Mouse (Mus musculus) left cerebral cortex, adult 18-20 months (tissue): Measurements from ENCODE around the gene Mslnl. TPM values are rescaled to one million over a fixed set of nuclear protein-coding genes. Genes with fewer than 3 reads are reported as not detected.
"Not testable (repeated sequence)": the region's sequence is repeated elsewhere in the genome, so short reads cannot be mapped to it uniquely, and the experiment has no call there.

ENCODE experiments used
- DNase-seq, 2 experiments: peaks; one replicate each; pipeline ENCODE4 v3.0.0; 2021 to 2022; ENCODE audit warnings: low spot score in 2 of 2, mixed read lengths in 1 of 2
- total RNA-seq, 2 experiments: library from RNA; stranded (reverse); gene quantifications; 2 replicates each; pipeline ENCODE4 v1.2.3; 2021

Mslnl gene
- total RNA-seq, 2 experiments from 2014 or later = 0.44 to 0.75 TPM

DNA sequence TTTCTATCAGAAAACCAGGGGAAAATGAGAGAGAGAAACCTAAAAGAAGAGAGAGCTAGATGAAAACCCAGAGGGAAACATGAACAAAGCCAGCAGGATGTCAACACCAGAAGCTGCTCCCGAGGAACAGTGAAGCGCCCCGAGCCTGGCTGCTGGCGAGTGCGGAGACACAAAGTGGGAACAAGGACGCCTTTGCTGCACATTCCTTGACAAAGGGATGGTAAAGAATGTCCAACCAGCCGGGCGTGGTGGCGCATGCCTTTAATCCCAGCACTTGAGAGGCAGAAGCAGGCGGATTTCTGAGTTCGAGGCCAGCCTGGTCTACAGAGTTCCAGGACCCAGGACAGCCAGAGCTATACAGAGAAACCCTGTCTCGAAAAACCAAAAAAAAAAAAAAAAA, 5.6 kb downstream of the Mslnl start:
- not testable (repeated sequence) for DNase-seq

DNA sequence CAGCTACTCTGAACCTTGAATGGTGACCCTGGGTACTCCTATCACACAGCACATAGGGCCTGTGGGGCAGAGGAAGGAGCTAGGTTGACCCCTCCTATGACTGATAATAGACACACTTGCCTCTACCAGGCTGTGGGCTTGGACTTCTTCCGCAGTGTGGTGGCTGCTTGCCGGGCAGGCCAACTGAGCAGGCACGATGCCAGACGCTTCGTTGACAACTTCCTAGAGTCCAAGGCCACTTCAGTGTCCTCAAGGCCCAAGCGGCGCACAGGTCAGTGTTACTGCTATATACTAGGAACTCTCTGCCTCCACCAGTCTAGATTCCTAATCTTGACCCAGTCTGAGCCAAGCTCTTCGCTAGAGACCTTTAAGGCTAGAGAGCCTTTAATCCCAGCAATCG, 8.0 kb downstream of the Mslnl start:
- DNase-seq = no peak

DNA sequence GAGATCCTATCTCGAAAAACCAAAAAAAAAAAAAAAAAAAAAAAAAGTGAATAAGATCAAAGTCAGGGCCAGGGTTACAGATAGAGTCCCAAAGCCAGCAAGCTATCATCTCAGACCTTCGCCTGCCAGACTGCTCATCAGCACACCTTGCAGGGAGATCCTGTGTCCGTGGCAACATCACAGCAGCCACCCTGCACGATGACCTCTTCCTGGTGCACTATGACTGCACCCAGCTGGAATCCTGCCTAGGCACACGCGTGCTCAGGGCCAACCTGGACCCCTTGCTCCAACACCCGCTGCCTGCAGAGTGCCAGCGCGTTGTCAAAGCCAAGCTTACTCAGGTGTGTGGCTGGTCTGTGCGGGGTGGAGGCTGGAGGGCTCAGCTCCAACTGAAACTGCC, 8.5 kb downstream of the Mslnl start:
- no peak for DNase-seq

DNA sequence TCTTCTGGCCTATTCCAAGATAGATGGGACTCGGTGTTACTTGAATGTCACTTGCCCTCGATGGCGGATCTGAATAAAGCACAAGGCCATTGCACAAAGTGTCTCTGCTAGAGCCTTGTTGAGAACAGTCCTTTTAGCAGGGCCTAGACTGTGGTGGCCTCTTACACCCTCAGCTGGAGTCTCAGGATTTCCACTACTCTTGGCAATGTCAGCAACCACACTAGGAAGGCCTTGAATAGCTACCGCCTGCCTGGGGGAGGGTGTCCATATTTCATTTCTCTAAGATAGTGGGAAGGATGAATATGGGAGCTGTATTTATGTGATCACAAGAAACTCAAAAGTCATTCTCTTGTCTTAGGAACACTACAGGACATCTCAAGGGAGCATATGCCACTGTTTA, 12.4 kb downstream of the Mslnl start:
- DNase-seq = no peak

DNA sequence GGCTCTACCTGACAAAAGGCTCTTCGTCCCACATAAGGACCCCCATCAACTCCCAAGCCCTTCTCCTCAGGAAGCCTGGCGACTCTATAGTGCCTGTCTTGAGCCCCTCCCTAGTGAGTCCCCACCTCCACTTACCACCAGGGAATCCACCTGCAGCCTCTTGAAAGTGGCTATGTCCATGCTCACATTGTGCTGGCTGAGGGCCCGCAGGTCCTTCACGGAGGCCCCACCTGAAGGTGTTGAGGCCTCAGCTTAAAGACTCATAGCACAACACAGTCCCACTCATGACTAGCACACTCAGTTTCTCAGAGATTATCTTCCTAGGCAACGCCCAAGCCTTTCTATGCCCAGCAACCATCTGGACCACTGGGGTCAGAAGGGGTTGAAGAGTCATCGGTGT, 13.5 kb downstream of the Mslnl start:
- no peak for DNase-seq

DNA sequence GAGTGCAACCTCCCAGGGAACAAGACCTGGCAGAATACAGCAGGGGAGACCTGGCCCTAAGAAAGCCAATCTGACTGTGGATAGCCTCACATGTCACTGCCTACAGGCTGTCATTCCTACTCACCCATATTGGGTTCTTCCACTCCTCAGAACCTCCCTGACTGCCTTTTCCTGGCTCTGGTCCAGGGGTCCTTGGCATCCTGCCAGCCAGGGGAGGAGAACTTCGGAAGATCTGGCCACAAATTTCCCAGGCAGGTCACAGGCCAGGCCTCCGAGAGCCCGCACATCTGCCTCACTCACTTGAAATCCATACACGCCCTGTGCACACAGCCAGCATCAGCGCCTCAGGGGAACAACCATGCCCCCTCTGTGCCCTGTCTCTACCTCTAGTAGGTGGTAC, 15.6 kb downstream of the Mslnl start:
- DNase-seq = no peak

DNA sequence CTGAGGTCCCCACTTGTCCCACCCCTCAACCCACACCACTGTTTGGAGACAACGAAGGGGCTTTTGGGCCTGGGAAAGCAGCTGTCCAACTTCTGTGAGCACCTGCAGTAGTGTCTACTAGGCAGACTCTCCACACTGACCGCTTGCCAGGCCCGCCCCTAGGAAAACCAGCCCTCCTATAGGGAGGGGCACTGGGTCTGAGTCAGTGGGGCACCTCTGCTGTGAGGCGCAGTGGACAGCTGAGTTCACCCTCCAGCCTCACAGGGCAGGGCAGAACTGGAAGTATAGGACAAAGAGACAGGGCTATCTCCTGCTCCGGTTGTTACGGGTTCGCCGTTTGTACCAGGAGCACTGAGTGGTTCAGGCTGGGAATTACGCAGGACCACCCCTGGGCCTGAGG, 18.4 kb downstream of the Mslnl start, which contains the start of gene Msln:
Msln (minus strand) TSS at position 138 of the 400 bp plus-strand sequence.
- DNase-seq = no peak

DNA sequence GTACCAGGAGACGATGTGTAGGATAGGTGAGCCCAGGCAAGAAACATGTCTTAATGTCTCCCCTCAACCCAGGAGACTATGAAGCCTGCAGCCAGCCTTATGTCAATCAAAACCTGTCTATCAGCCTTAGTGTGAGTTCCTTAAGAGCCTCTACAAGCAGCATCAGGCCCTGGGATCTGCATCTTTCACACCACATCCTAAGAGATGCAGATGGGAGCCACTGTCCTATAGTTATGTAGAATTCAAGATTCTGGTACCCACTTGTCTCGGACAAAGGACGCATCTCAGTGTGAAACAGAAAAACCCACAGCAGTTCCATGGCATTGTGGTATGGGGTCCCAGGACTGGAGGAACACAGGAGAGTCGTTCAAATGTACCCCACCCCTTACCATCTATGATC, 19.2 kb downstream of the Mslnl start:
- DNase-seq = no peak

DNA sequence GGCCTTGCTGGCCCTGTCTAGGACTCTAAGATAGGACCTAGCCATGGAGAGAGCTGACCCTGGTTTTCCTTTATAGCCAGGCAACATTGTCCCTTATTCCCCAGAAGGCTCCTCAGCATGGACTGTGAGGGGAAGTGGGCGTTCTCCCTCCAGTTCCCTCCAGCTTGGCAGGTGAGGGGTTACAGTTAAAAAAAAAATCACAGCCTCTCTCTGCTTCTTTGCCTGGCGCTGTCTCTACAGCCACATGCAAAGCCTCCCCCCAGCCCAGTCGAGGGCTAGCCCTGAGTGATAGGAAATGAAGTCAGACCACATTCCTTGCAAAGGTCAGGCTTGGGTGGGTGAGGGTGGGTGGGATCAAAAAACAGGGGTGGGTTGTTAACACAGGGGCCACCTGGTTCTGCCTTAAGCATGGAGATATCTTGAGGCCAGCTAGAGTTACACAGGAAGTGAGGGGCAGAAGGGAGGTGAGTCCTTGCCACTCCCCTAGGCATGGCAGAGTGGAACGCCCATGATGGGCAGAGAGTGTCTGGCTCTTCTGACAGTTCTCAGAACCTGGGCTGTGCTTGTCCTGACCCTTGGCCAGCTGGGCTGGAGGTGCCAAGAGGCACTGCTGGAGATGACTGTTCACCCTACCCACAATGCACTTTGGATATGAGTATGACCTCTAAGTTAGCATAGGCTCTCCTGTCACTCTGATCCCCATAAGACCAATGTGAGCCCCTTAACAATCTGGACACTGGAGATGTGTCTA, 20.0 kb downstream of the Mslnl start:
- DNase-seq = no peak

DNA sequence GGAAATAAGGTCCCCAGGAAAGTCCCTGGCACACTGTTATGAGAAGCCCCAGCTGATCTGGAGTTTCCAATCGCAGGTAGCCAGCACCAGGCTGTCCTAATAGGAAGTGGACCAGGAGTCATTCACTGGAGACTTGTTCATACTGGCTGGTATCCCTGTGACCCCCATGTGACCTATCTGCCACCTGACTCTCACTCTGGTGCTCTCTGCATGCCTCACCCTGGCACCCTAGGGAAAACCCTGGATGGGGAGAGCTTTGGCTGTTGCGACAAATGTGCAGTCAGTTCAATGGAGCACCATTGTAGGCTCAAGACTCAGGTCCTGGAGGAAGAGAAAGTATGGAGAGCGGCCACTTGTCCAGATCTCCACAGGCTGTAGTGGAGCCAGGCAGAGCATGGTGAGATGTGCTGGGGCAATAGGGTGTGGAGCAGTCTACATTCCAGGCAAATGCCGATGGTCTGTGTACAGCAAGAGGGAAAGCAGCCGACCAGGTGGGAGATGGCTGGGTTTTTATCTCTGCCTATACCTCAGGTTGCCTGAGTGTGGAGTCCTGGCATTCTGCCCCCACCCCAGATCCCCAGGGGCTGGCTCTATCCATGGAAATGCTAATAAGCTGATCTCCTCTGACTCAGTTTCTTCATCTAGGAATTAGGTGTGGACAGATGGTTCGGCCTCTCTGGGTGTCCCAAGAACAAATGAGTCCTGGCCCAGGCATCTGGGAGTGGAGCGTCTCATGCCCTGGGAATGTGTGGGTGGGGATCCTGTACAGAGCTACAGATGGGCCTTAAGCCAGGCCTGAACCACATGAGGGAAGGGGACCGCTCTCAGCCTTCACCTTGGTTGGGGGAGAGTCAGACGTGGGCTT, 20.8 kb downstream of the Mslnl start:
- no peak for DNase-seq

DNA sequence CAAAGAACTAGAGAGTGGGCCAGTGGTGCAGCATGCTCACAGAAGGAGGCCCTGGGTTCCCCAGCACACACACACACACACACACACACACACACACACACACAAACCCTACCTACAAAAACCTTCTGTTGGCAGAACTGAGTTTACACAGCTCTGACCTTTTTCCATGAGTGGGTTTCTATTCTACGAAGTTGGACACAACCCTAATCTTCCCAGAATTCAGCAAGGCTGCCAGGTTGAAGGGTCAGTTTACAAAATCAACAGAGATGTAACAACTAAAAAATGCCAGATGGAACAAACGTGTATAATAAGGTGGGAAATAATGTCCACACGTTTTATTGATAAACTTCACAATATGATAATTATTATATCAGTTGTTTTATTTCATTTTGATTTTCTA, 21.8 kb downstream of the Mslnl start:
- DNase-seq = no peak

DNA sequence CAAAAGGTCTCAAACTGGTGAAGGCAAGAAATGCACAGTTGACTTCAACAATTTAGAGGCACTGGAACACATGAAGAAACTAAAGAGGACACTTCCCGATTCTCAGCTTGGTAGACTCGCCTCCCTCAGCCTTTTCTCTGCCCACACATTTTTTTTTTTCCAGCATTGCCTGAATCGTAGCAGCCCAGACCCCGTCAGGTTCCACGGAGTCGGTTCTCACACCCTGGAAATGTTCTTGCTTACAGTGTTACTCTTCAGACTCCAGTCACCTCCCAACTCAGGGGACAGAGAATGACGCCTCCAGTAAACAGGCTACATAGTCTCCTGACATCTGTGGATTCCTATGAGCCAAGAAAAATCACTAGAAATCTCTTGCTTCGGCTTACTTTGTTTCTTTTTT, 24.3 kb downstream of the Mslnl start:
- peak in 1 of 2 experiments; percentile 50 for DNase-seq

DNA sequence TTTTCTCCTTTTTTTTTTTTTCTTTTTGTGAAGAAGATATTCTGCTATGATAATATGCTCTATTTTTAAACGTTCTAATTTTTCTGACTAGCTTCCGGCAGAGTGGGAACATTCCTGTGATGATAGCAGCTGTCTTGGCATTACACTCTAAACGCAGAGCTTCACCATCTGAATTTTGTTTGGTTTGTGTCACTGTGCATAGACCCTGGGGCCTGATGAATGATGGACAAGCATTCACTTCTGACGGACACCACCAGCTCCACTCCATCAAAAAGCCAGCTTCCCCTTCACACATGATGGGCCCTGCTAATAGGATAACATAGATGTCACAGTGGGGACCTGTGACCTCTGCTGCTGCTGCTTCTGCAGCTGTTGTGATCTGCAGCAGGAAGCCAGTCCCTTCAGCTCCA, 25.7 kb downstream of the Mslnl start:
- DNase-seq = no peak

DNA sequence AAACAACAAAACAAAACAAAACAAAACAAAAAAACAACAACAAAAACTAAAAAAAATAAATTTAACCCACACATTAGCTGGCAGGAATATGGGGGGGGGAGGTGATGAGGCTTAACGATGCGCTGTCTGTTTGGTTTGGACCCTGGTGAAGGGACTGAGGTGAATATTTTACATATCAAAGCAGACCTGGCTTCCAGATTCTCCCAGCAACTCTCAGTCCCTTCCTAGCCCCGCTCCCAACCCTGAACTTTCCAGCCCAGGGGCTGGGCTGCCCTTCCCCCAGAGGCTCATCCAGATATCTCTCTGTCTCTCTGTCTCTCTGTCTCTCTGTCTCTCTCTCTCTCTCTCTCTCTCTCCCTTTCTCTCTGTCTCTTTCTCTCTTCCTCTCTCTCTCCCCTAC, 26.7 kb downstream of the Mslnl start:
- DNase-seq = no peak

DNA sequence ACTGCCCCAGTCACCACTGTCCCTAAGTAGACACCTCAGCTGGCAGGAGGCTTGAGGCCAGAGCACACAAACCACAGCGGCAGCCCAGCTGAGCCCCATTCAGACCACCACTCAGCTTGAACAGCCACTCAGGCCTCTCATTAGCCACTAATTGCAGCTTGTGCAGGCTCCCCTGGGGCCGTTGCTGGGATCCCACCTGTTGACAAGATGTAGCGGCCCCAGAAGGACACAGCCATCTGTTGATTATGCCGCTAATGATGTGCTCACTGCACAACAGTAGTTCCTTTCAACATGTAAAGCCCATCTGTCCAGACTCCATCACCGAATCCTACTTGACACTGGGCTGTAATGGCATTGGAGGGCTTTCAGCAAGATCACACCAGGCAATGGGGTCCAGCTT, 30.0 kb downstream of the Mslnl start:
- no peak for DNase-seq

DNA sequence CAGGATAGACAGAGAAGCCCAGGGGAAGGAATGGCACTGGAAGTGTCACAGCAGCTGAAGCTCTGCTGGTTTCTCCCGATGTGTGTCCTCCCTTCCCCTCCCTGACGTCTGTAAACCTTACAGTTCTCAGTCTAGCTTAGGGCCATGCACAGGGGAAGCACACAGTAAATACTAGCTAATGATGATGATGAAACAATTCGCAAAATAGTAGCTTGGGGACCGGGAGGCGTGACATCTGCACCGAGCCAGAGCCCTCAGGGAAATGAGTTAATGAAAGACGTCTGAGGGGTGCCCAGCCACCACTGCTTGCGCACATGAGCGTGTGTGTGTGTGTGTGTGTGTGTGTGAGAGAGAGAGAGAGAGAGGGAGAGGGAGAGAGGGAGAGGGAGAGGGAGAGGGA, 33.5 kb downstream of the Mslnl start:
- DNase-seq = no peak

DNA sequence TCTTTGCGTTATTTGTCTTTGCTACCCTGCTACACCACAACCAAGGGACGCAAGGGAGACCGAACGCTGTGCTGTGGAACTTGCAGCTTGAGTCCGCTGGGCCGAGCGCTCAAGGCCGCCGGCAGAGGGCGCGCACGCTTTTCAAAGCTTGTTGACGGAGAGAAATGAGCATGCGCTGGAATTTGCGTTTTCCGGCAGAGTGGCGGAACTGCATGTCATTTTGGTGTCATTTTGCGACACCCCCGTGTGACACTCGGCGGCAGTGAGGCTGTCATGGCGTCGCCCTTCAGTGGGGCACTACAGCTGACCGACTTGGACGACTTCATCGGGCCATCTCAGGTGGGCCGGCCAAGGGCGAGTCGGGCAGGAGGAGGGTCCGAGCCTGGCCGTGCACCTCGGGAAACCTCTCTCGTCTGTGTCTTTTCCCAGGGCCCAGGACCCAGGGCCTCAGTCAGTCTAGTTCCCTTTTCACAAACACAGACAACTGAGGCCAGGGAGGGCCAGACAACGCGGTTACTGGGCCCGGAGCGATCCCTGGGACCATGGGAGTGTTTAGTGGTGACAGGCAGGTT, 37.8 kb downstream of the Mslnl start, which contains the start of gene Narfl:
Narfl (plus strand) TSS at position 228 of the 572 bp plus-strand sequence.
- peak; percentile 99 for DNase-seq

DNA sequence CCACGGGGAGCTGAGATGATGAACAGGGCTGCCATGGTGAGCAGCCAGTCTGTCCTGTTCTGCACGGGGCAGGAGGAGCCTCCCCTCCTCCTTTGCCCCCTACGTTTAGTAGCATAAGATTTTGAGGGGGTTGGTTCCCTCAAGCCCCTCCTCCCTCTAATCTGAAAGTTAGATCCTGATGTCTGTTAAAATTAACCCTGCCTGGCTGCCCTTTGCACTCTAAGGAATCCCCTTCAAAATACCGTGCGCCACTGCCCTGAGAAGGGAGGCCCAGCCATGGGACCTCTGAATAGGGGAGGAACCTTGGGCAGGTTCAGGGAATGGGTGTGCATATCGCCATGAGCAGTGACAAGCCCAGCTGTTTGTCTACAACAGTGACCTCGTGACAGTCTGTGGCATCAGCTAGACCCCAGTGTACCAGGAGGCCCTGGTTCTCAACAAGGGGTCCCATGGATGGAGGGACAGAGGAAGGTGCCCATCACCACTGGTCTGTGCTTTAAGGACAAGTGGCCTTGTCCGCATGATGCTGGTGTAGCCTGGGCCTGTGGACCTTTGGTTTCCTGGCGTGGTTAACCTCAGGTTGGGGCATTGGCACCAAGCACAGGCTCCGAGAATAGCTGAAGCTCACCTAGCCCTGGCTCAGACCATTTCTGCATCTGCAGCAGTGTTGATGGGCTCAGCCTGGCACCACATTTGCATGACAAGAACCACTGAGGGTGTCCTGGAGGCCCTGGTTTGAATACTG, 39.6 kb downstream of the Mslnl start:
- no peak for DNase-seq

DNA sequence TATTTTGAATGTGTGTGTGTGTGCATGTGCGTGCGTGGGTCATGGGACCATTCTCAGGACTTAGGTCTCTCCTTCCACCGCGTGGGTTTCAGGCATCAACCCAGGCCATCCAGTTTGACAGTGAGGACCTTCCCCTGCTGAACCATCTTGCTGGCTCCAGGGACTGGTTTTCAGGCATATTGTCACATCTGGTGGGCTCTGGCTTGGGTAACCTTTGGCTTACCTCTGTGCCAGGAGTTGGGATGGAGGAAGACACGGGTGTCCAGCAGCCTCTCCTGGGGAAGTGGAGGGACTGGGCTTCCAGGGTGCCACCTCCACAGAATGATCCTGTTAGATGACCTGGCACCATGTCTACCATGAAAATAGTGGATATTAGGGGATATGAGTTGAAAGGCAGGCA, 42.1 kb downstream of the Mslnl start:
- no peak for DNase-seq

DNA sequence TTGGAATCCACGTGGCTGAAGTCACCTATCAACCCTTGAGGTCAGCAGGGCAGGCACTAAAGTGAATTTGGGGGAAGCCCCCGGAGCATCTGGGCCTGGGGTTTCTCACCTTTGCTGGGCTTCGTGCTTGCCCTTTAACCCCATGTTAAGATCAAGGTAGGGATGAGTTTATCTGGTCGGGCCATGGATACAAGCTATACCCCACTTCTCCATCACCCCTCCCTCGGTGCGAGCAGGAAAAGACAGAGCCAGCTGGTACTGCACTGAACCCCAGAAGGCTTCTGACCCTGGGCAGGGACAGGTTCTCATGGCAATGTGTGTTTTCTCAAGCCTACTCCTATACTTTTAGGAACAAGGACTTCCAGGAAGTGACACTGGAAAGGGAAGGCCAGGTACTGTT, 45.5 kb downstream of the Mslnl start:
- no peak for DNase-seq

DNA sequence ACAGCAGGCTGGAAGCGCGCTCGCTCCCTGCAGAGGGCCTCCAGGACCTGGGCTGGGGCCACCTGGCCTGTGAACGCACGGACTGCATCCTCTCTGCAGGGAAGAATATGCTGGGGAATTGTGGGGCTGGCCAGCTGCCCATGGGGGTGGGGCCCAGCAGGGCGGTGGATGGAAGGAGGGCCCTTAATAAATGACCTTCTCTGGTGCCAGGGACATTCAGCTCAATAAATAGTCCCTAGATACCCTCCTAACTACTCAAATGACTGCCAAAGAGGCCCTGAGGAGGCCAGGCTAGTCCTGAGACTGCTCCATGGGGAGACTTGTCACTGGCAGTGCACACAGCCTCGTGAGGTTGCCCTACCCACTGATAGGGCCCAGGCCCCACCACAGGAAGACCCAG, 47.2 kb downstream of the Mslnl start:
- no peak for DNase-seq
